Mouse (Mus musculus) cerebellum, postnatal 14 days (tissue): ENCODE measurements at regions not wholly inside any gene's neighbourhood (a gene's known extent, or its start where the extent isn't known, plus 50 kb on each side); places are given as distances from the start of the nearest gene placed in this dataset.

Source experiments
- DNase-seq, 2 experiments: peaks; one replicate each; pipeline ENCODE4 v3.0.0; 2021; ENCODE audit warnings: mixed read lengths in 2 of 2

- DNase-seq: peak; percentile 85 to 86
Observed at GRCm38 (mm10) chr17:47139730-47140231, 129.4 kb upstream of the Ubr2 start.

DNA sequence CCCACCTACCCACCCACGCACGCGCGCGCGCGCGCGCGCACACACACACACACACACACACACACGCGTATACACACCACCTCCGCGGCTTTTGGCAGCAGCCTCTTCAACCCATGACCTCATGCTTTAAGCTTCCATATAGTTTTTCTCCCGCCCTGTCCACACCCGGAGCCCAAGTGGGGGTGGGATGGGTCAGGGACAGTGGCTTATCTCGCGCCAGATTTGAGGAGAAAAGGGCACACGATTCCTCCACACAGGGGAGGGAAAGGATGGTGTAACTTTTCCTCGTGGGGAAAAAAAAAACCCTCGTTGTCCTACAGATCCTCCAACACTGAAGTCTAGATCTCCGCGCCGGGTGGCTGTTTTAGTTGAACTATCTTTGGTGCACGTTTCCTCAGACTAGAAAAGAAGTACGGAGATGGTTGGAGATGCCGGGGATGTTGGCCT is 128.8 kb upstream of the Ubr2 start:
- peak; percentile 36 to 64 for DNase-seq

DNA sequence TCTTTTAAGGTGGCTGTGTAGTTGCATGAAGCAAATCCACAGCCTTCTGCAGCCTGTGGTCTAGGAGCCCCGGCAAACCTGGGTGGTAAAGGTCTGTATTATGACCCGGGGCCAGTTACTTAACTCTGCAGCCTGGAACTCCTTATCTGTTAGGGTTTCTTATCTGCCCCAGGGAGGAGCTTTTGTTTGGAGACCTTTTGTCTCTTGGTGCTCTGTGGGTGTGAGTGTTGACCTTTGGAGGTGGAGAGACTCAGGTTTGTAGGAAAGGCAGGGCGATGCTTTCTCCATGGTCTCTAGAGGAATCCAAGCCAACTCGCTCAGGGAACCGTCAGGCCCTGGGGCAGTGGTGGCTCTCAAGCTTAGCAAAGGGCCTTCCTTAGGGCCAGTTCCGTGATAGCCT is 127.8 kb upstream of the Ubr2 start:
- DNase-seq: no peak

GRCm38 (mm10) chr17:47135391-47135790 is 125.0 kb upstream of the Ubr2 start:
- DNase-seq: no peak

- no peak for DNase-seq
Observed at GRCm38 (mm10) chr17:47133785-47134184, 123.4 kb upstream of the Ubr2 start.

DNA sequence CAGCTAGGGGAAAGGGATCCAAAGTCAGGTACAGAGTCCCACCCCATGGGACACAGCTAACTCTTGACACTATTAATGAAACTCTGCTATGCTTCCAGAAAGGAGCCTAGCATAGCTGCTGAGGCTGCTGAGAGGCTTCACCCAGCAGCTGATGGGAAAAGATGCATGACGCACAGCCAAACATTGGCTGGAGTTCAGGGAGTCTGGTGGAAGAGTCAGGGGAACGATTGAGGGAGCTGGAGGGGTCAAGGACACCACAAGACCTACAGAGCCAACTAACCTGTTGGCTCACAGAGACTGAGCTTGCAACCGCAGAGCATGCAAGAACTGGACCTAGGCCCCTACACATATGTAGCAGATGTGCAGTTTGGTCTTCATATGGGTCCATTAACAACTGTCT is 117.2 kb upstream of the Ubr2 start:
- DNase-seq: no peak

DNA sequence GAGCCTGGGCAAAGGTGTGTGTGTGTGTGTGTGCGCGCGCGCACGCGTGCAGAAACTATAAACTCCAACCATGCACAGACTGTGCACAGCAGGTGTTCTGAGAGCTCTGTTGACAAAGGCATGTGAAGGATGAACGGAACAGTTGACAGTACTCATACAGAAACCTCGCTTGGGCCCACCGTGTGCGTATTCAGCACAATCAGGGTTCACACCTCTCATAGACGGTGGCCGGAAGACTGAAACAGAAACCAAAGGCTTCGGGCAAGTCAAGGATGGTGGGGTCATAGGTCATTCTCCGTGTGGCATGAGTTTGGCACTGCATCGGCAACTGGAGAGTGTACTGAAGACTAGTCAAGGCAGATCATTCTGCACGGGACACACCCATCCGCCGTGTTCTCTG is 113.2 kb upstream of the Ubr2 start:
- DNase-seq: no peak

DNA sequence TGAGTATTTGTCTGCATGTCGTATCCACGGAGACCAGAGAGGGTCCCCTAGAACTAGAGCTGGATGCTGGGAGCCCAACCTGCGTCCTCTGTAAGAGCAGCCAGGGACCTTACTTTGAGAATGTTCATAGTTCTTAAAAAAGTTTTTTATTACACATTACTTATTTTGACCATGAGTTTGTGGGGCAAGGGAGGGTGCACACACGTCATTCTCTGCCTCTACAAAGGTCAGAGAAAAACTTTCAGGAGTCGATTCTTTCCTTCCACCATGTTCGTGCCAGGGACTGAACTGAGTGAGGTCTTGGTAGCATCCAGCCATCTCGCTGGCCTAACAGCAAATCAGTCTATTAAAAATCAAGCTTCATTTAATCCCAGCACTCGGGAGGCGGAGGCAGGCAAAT is 111.9 kb upstream of the Ubr2 start:
- DNase-seq: no peak

- DNase-seq: no peak
Observed at GRCm38 (mm10) chr17:47118010-47118409, 107.7 kb upstream of the Ubr2 start.

DNA sequence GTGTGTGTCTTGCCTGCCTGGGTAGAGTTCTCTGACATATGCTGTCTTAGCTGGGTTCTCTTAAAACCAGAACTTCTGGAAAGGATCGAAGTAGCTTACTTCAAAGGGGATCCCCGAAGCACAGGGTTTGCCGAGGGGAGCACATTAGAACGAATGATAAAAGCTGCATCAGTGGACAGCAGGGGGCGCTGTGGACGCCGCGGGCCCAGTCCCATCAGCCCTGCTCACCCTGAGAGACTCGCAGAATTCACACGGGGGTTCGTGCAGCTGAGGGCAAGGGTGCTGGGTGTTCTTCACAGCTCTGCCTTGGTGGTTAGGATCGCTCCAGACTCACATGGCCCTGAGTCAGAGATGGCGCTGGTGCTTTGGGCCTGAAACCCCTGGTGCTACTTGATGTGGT is 105.4 kb upstream of the Ubr2 start:
- peak; percentile 19 to 25 for DNase-seq

DNA sequence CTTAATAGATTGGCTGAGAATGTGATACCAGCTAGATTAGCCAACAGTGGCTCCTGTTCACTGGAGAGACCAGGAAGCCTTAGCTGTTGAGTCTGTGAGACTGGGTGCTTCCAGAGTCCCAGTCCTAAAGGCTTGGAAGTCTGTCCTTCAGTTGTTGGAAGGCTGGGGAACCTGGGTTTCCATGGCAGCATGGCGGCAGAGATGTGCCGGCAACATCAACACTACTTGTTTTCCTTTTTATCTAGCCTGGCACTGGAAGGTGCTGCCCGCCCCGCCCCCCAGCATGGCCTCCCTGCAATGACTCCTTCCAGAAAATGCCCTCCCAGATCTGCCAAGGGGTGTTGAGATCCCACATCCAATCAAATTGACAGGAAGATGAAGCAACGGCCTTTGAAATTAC is 104.8 kb upstream of the Ubr2 start:
- no peak for DNase-seq

DNA sequence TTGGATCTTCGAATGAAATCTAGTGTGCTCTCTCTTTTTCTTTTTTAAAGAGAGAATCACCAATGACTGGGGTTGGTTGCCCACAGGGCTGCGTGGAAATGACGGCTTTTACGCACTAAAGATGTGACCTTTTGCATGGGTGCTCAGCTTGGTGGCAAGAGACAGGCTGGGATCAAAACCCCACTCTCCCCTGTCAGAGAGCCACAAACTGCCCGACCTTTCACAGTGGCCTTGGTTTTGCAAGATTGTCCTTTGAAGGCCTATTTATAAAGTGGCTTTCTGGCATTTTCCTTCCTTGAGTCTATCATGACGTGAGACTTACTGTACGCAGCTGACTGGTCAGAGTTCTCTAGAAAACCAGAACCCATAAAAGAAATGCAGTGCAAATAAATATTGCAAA is 104.4 kb upstream of the Ubr2 start:
- DNase-seq: no peak

- DNase-seq: peak in 1 of 2 experiments; percentile 8
Observed at GRCm38 (mm10) chr17:47112556-47113225, 102.3 kb upstream of the Ubr2 start.

- DNase-seq: peak; percentile 42 to 60
Observed at GRCm38 (mm10) chr17:47110836-47111235, 100.5 kb upstream of the Ubr2 start.

GRCm38 (mm10) chr17:47104328-47104727 is 94.0 kb upstream of the Ubr2 start:
- DNase-seq: no peak

GRCm38 (mm10) chr17:47095191-47095590 is 84.8 kb upstream of the Ubr2 start:
- DNase-seq: no peak

GRCm38 (mm10) chr17:47092076-47092475 is 81.7 kb upstream of the Ubr2 start:
- no peak for DNase-seq

DNA sequence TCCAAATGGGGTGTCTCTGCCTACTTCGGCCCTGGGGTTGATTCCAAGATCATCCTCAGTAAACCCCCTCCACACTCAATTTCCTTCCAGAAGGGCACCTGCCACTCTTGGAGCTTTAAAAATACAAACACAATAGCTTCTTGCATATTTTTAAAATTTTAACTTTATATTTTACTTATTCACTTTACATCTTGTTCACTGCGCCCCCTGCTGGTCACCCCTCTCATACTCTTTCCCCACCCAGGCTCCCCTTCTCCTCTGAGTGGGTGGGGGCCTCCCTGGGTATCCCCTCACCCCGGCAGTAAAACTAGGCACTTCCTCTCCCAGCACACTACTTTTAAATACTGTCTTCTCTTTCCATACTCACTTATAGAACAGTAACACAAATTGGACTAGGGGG is 79.4 kb upstream of the Ubr2 start:
- DNase-seq: no peak

DNA sequence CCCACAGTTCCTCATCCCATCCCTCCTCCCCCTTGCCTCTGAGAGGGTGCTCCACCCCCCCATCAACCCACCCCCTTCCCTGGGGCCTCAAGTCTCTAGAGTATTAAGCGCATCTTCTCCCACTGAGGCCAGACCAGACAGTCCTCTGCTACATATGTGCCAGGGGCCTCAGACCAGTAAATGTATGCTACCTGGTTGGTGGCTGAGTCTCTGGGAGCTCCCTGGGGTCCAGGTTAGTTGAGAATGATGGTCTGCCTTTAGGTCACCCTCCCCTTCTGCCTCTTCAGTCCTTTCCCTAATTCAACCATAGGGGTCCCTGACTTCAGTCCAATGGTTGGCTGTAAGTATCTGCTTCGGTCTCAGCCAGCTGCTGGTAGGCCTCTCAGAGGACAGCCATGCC is 58.9 kb upstream of the Ubr2 start:
- DNase-seq: no peak

DNA sequence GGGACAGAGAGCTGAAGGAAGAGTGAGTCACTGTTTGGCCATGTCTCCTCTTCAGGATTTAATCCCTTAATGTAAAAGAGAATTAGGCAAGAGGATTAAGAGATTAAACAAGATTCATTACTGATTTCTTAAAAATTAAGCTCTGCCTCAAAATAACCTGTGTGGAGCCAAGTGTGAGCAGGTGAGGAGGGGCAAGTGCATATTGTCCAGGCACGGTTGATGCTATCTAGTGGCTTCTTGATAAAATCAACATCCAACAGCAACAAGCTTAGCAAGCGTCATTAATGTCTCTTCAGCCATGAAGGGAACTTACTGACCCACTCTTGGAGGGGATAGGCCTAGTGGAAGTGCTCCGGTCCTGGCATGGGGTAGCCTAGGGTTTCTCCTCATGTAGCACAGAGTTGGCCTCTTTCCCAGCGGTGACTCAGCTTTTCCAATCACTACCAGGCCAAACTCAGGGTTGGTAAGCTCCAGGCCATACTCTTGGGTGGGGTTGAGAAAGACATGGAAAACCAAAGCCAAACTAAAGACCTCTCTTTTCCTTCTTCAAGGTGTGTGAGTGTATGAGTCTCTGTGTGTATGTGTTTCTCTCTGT is 55.0 kb upstream of the Ubr2 start:
- DNase-seq: peak in 1 of 2 experiments; percentile 13

DNA sequence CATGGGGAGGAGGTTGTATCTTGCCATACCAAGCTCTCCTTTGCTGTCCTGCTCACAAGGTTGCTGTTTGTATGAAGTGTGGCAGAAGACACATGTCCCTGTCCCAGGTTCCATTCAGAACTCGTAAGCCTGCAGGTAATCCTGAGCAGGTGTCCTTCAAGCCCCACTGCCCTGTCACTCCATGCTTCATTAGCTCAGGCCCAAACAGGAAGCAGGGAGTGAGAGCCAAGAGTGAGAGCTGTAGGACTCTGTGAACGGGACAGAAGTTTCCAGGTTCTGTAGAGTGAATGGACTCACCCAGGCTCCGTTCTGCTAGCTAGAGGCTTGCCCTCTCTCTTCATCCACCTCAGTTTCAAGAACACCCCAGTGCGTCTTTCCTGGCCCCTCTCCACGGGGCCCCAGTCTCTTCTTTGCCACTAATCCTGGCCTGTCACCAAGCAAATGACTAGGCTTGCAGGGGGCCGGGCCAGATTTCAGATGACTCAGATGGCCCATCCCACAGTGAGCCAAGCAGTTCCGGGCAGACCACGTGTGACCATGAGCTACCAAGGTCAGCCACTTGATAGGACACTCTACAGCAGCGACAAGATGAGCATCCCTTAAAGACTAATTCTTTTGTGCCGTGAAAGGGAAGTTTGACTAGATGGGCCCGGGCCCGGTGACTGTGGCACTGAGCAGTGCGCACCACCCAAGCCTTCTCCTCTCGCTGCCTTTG is 54.4 kb upstream of the Ubr2 start:
- peak in 1 of 2 experiments; percentile 9 for DNase-seq

GRCm38 (mm10) chr17:47064006-47064405 is 53.6 kb upstream of the Ubr2 start:
- DNase-seq: no peak

GRCm38 (mm10) chr17:47061031-47061620 is 50.8 kb upstream of the Ubr2 start:
- no peak for DNase-seq
